Comparison of ENCODE assay signal across 14 mouse cellular contexts in genomic region chr14:59701492-59701891, GRCm38 (mm10).
DNase-seq lines count a peak whose midpoint lies in the region; ATAC-seq and TF ChIP-seq lines count a peak whose summit lies in the region.
"Had no signal": no experiment of that assay in that cellular context is flagged by ENCODE, and none has a peak within 500 bp of the region (broad histone marks: within the 10 kb centered on the region; RNA-seq: fewer than 3 reads in every experiment).

No protein-coding gene starts in this region.

- H3K27ac ChIP-seq in heart, embryonic 12.5 days (ENCODE audit: poor library complexity, severe bottlenecking), result peak overlapping the region; percentile 19; the same call in 1 of the 2 replicates
- H3K27ac ChIP-seq in heart, embryonic 10.5 days, result no peak overlapping the region
- H3K27ac ChIP-seq in forebrain, embryonic 15.5 days (replicated peaks), result no peak overlapping the region
- H3K27ac ChIP-seq in hindbrain, postnatal 0 days, result peak overlapping the region; percentile 12; the same call in 1 of the 2 replicates
- H3K27ac ChIP-seq: embryonic facial prominence, embryonic 13.5 days; liver, embryonic 13.5 days had no signal

- H3K36me3 ChIP-seq in heart, embryonic 12.5 days, result no peaks in the 10 kb centered on the region
- no peaks in the 10 kb centered on the region for H3K36me3 ChIP-seq in heart, embryonic 10.5 days
- no peaks in the 10 kb centered on the region for H3K36me3 ChIP-seq in forebrain, embryonic 15.5 days
- no peaks in the 10 kb centered on the region for H3K36me3 ChIP-seq in hindbrain, postnatal 0 days (ENCODE audit: insufficient read depth, low read length)
- H3K36me3 ChIP-seq: embryonic facial prominence, embryonic 13.5 days; liver, embryonic 13.5 days had no signal

- H3K9ac ChIP-seq in heart, embryonic 12.5 days, result no peak overlapping the region
- H3K9ac ChIP-seq in forebrain, embryonic 15.5 days (replicated peaks), result no peak overlapping the region
- H3K9ac ChIP-seq in hindbrain, postnatal 0 days (replicated peaks; ENCODE audit: low read length), result no peak overlapping the region
- H3K9ac ChIP-seq: embryonic facial prominence, embryonic 13.5 days; liver, embryonic 13.5 days had no signal

- no peak for TF ChIP-seq CTCF in hindbrain, postnatal 0 days (IDR thresholded peaks at IDR 0.05; ENCODE audit: low read depth)

- 13% methylated on average over 5 of the region's 5 CpGs for WGBS in heart, embryonic 12.5 days
- WGBS in heart, embryonic 10.5 days, result 18% methylated on average over 5 of the region's 5 CpGs
- 14% methylated on average over 5 of the region's 5 CpGs for WGBS in forebrain, embryonic 15.5 days
- WGBS in hindbrain, postnatal 0 days, result 28% methylated on average over 5 of the region's 5 CpGs

- DNase-seq in heart, embryonic 10.5 days (ENCODE audit: low spot score), result no peak
- peak; percentile 34 for DNase-seq in cerebellum, adult 9-10 months
- peak; percentile 48 for DNase-seq in hindbrain, postnatal 0 days (ENCODE audit: low spot score)
- DNase-seq in lung, postnatal 10 days, result no peak
- no peak for DNase-seq in layer of hippocampus, adult 8-10 months (ENCODE audit: low spot score in 2 of 2)
- DNase-seq in spleen, adult 12 weeks (ENCODE audit: low spot score), result no peak
- DNase-seq: kidney, adult 2 months; liver, embryonic 13.5 days; thymus, adult 2 months had no signal

- no peaks in the 10 kb centered on the region for H3K9me3 ChIP-seq in heart, embryonic 12.5 days (replicated peaks)
- H3K9me3 ChIP-seq in heart, embryonic 10.5 days, result no peaks in the 10 kb centered on the region
- H3K9me3 ChIP-seq in forebrain, embryonic 15.5 days, result no peaks in the 10 kb centered on the region
- no peaks in the 10 kb centered on the region for H3K9me3 ChIP-seq in hindbrain, postnatal 0 days (ENCODE audit: low read length)
- H3K9me3 ChIP-seq: embryonic facial prominence, embryonic 13.5 days; liver, embryonic 13.5 days; megakaryocyte, embryonic 14.5 days had no signal

- H3K4me3 ChIP-seq in heart, embryonic 12.5 days, result no peak overlapping the region
- no peak overlapping the region for H3K4me3 ChIP-seq in heart, embryonic 10.5 days
- no peak overlapping the region for H3K4me3 ChIP-seq in forebrain, embryonic 15.5 days
- no peak overlapping the region for H3K4me3 ChIP-seq in hindbrain, postnatal 0 days (ENCODE audit: low read length)
- H3K4me3 ChIP-seq: embryonic facial prominence, embryonic 13.5 days; liver, embryonic 13.5 days; megakaryocyte, embryonic 14.5 days had no signal

- peak; percentile 46; the same call in 1 of the 2 replicates for ATAC-seq in heart, embryonic 12.5 days (ENCODE audit: insufficient number of reproducible peaks, low FRiP score)
- ATAC-seq in forebrain, embryonic 15.5 days (replicated peaks), result peak; percentile 74
- ATAC-seq in hindbrain, postnatal 0 days, result peak; percentile 35; the same call in 1 of the 2 replicates

- peaks cover 32% of the 10 kb centered on the region for H3K4me1 ChIP-seq in heart, embryonic 12.5 days (replicated peaks)
- H3K4me1 ChIP-seq in heart, embryonic 10.5 days, result peaks cover 36% of the 10 kb centered on the region
- peaks cover 6% of the 10 kb centered on the region for H3K4me1 ChIP-seq in forebrain, embryonic 15.5 days
- no peaks in the 10 kb centered on the region for H3K4me1 ChIP-seq in hindbrain, postnatal 0 days (ENCODE audit: insufficient read depth, low read length)
- H3K4me1 ChIP-seq: liver, embryonic 13.5 days; megakaryocyte, embryonic 14.5 days had no signal

- H3K27me3 ChIP-seq in heart, embryonic 12.5 days (replicated peaks), result no peaks in the 10 kb centered on the region
- H3K27me3 ChIP-seq in heart, embryonic 10.5 days (ENCODE audit: insufficient read depth, poor library complexity, severe bottlenecking), result peaks cover 9% of the 10 kb centered on the region; the same call in 1 of the 2 replicates
- H3K27me3 ChIP-seq in forebrain, embryonic 15.5 days, result no peaks in the 10 kb centered on the region
- no peaks in the 10 kb centered on the region for H3K27me3 ChIP-seq in hindbrain, postnatal 0 days (ENCODE audit: insufficient read depth, low read length)
- H3K27me3 ChIP-seq: CH12.LX; embryonic facial prominence, embryonic 13.5 days; liver, embryonic 13.5 days had no signal

- no peak overlapping the region for H3K4me2 ChIP-seq in heart, embryonic 12.5 days
- H3K4me2 ChIP-seq in forebrain, embryonic 15.5 days (replicated peaks), result no peak overlapping the region
- H3K4me2 ChIP-seq in hindbrain, postnatal 0 days (ENCODE audit: low read depth, low read length), result no peak overlapping the region
- H3K4me2 ChIP-seq: embryonic facial prominence, embryonic 13.5 days; liver, embryonic 13.5 days had no signal

Comparison
In these comparisons a context has a peak if more than half of its experiments do, and no peak if none do; other contexts are left out.
1. H3K27ac ChIP-seq: peak in heart, embryonic 12.5 days (single experiment) and hindbrain, postnatal 0 days (single experiment); none in heart, embryonic 10.5 days (single experiment) and forebrain, embryonic 15.5 days (single experiment).
2. DNase-seq: peak in cerebellum, adult 9-10 months (single experiment) and hindbrain, postnatal 0 days (single experiment); none in heart, embryonic 10.5 days (single experiment), lung, postnatal 10 days (single experiment), layer of hippocampus, adult 8-10 months (0 of 2) and spleen, adult 12 weeks (single experiment).
3. Peak in every context shown above with its lines, with median percentiles within 50 percentile points of each other: ATAC-seq.